Mouse (Mus musculus): ENCODE data around the gene Gps1.
"Not testable (repeated sequence)": the region's sequence is repeated elsewhere in the genome, so short reads cannot be mapped to it uniquely, and the experiment has no call there.

Gps1 gene

DNA sequence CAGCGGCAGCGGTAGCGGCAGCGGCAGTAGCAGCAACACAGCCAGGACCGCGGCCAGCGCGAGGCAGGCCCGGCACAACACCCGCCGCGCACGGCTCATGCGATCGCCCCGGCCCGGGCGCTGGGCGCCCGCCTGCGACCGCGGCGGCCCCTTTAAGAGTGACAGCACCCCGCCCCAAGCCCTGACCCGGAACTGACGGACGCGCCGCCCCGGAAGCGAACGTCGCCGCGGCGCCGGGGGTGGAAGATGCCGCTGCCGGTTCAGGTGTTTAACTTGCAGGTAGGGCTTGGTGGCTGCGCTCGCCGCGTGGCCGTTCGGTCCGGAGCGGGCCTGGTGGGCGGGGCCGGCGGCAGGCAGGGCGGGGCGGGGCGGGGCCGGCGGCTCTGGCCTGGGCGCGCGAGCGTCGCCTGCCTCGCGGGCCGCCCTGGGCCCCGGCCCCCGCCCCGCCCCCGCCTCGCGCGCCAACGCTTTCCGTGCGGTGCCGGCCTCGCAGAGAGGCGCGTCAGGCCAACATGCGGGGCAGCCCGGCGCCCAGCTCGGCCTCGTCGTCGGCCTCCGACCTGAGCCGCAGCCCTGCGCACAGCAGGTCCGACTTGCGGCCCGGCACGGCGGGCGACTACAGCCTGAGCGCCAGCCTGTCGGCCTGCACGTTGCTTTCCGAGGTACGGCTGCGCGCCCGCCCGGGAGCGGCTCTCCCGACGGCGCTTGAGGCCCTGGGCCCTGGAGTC, at the start of gene Gps1, which contains the start of gene Rfng:
Gps1 (plus strand) TSS at position 209 of the 728 bp plus-strand sequence.
Rfng (minus strand) TSS at position 144 of the 728 bp plus-strand sequence.
- peak; percentile 81 for DNase-seq

DNA sequence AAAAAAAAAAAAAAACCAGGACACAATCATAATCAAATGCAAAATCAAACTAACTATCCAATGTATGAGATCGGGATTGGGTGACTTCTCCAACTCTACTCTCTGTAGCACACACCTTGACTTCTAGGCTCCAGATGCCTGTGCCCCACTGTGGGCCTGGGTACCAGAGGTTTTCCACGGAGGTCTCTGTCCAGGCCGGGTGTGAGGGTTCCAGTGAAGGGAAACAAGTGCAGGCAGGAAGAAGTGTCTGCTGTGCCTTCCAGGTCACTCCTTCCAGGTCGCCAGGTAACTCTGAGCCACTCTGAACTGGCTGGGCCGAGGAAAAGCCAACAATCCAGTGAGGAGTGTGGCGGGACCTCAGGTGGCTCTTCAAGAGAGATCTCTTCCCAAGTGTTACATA, 47.6 kb upstream of the Gps1 start:
- DNase-seq: no peak

DNA sequence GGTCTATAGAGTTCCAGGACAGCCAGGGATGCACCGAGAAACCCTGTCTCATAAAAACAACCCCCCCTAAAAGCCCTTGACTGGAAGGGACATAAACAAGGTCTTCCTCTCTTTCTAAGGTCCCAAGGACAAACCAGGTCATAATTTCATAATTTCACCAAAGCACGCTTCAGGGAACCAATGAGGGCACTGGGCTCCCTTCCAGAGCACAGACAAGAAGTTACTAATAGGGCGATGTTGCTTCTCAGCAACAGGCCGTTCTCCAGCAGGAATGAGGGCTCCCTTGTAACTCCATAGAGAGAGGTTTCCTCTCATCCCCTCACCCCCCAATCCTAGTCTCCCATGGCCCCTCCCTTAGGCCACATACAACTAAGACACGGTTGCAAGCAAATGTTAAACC, 43.1 kb upstream of the Gps1 start:
- DNase-seq: no peak

DNA sequence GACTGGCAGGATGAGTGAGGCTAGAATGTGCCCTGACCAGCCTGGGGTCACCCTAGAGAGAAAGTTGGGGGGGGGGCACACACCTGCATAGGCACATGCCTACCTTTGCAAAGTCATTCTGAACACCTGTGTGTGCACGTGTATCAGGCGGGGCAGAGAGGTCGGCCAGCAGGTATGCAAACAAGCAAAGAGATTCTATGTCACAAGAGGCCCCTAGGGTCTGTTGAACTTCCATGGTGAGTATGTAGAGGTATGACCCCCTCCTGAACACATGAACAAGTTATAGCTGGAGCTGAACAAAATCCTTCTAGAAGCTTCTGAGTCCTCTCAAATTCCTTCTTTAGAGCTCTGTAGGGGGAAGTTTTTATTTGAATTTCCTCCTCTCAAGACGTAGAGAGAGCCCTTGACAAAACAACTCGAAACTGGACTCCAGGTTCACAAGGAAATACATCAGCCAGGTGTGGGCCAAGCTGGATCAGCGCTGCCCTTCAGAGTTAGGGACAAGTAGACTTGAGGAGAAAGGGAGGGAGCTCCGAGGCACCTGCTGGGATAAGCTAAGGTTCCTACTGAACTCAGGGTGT, 39.9 kb upstream of the Gps1 start:
- DNase-seq: no peak

DNA sequence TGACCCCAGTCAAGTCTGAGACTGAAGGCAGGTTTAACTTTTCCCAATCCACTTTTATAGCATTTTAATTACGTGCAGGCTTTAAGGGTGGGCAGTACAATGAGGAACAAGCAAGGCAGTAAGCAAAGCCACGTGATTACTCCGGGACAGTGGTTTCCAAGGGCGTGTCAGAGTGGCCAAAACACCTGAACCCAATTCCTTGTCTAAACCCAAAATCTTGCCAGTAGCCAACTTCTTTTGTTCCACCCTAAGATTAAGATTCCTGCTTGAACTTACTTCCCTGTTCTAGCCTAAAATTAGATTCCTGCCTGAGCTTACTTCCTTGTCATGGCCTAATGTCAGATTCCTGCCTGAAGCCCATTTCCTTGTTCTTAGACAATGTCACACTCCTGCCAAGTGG, 36.1 kb upstream of the Gps1 start:
- no peak for DNase-seq

DNA sequence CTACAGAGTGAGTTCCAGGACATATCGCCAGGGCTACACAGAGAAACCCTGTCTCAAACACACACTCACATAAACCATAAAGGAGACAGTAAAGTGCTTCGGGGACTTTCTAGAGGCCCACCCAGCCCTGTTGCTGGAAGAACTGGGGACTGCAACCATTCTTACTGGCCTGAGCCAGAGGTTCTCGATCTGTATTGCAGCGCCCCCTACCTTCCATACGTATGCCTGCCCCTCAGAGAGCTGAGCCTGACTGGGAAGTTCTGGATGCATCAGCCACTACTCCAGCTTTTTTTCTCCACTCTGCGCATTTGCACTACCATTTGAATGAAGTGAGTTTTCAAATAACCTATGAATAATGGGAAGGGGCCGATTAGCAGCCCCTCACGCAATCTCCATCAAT, 34.6 kb upstream of the Gps1 start:
- no peak for DNase-seq

DNA sequence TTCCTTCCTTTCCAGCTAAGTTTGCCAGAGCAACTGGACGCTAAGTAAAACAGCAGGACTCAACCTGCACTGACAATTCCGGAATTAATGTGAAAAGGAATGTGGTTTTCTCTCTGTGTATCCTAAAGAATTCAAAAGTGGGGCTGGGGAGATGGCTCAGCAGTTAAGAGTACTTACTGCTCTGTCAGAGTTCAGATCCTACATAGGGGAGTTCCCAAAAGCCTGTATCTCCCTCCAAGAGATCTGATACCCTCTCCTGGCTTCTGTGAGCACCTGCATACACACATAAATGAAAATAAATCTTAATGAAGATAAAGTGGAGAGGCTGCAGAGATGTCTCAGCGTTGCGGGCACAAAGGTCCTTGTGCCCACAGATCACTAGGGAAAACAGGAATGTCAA, 32.5 kb upstream of the Gps1 start:
- no peak for DNase-seq

DNA sequence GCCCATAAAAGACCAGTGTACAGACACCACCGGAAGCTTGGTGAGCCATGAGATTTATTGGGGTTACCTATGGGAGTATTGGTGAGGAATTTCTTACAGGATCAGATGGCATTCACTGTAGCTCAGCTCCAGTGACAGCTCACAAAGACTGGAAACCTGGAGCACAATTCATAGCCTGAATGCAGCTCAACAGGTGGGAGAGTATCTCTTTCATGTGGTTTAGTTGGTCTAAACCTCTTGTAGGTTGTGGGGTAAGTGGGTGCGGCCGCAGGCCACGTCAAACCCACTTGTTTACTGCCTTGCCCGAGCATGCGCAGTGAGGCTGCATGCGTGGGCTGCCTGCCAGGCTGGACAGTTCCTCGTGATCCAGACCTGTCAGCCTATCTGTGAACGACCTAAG, 23.8 kb upstream of the Gps1 start:
- DNase-seq: peak; percentile 46

DNA sequence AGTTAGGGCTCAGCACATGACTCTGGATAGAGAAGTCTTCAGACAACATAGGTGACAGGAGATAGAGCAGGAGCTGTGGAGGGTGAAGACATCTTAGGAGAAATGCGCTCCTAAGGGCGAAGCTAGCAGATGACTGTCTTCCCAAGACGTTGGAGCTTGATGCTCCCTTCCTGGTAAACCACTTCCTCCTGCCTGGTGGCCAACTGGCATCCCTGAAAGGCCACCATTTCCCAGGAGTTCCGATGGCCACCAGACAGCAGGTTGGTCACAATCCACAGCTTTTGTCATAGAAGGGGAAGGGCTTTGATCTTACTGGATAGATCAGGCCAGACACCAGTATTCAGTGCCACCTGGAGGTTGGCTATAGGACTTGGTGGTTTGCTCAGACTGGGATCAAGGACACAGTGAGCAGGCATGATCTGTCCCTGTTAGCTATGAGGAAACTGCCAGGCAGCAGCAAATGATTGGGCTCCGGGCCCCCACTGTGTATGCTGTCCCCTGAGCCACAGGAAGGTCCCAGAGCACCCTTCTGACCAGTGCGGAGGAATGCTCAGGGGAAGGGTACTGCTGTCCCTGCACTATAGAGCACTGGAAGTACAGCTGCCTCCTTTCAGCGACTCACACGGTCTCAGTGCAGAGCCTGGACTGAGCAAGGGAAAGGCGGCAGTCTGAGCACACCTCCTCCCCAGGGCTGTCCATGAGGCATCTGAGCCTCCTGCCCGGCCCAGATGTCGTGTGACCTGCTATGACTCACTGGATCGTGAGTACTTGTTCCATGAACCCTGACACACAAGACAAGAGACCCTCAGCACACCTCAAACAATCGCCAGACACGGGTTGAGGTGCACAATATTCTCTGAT, 22.0 kb upstream of the Gps1 start:
- DNase-seq: no peak

DNA sequence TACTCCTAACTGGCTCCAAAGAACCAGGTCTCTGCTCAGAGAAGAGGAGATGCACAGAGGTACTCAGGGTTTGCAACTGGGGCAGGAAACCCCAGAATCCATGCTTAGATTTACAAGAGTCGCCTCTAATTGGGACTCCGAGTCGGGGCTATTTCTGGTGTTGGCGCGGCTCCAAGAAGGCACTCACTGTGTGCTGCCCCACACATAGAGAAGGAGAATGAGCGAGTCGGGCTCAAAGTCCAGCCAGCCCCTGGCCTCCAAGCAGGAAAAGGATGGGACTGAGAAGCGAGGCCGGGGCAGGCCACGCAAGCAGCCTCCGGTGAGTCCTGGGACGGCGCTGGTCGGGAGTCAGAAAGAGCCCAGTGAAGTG, 21.4 kb upstream of the Gps1 start, which contains the start of gene Hmga1b:
Hmga1b (plus strand) TSS at position 123 of the 370 bp plus-strand sequence.
- DNase-seq: not testable (repeated sequence)

DNA sequence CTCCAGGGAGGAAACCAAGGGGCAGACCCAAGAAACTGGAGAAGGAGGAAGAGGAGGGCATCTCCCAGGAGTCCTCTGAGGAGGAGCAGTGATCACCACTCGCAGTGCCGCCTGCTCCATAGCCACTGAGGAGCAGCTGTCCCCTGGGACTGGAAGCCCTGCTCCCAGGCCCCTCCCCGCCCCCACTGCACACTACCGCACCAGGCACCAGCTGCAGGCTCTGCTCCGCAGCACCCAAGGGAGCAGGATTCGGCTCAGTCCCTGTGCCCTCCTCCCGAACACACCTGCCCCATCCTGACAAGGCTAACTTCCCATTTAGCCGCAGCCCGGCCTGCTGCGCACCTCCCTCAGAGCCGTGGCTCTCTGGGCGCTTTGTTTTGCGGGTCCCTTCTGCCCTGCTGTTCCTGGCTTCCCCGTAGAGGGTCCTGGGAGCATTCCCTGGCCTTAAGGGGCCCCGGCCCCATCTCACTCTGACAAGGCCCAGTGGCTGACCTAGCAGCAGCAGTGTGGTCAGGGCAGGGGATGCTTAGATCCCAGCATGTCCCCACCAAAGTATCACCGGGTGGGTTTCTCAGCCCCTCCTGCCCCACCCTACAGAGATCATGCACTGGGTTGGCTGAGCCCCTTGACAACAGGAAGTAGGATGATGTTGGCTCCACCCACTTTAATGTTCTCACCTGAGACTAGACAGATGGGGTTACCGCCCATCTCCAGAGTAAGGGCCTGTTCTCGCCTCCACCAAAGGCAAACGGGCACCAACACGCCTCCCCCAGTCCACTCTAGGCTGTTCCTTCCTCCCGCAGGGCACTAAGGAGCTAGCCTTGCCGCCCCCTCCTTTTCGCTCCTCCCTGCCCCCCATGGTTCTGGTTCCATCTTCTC, 20.7 kb upstream of the Gps1 start:
- not testable (repeated sequence) for DNase-seq

DNA sequence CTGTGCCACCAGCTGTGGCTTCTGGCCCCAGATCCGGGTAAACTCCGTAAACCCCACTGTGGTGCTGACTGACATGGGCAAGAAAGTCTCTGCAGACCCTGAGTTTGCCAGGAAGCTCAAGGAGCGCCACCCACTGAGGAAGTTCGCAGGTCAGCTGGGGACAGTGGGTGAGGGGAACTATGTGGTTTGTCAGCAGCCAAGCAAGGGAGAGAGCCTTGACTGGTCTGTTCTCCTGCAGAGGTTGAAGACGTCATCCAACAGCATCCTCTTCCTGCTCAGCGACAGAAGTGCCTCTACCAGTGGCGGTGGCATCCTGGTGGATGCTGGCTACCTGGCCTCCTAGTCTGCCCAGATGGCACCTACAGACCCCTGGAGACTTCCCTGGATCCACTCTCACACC, 17.0 kb upstream of the Gps1 start:
- not testable (repeated sequence) for DNase-seq

DNA sequence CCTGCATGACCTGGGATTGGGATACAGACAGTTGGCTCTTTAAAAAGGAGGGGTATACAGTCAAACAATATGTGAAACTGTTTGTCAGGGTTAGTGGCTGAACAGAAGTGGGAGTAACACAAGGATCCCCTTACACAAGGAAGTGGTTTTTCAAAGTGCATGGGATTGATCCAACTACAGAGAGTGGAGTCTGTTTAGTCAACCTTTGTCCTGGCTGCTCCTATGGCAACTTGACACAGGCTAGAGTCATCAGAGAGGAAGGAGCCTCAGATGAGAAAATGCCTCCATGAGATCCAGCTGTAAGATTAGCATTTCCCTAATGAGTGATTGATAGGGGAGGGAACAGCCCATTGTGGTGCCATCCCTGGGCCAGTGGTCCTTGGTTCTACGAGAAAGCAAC, 15.9 kb upstream of the Gps1 start:
- no peak for DNase-seq

DNA sequence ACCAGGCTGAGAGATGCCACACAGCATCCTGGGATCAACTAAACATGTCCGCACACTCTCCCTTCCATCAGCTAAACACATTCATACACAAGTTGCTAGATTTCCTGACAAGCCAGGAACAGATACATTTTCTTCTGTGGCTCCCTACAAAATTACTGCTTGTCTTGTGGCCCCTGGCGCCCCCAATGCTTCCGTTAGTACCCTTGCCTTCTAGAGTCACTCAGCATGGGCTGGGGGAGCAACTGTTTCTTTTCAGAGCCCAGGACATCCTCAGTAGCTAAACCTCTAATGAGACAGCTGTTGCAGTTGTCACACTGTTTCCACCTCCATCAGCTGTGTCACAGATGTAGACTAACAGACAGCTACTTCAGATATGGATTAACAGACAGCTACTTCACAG, 11.3 kb upstream of the Gps1 start:
- DNase-seq: no peak

DNA sequence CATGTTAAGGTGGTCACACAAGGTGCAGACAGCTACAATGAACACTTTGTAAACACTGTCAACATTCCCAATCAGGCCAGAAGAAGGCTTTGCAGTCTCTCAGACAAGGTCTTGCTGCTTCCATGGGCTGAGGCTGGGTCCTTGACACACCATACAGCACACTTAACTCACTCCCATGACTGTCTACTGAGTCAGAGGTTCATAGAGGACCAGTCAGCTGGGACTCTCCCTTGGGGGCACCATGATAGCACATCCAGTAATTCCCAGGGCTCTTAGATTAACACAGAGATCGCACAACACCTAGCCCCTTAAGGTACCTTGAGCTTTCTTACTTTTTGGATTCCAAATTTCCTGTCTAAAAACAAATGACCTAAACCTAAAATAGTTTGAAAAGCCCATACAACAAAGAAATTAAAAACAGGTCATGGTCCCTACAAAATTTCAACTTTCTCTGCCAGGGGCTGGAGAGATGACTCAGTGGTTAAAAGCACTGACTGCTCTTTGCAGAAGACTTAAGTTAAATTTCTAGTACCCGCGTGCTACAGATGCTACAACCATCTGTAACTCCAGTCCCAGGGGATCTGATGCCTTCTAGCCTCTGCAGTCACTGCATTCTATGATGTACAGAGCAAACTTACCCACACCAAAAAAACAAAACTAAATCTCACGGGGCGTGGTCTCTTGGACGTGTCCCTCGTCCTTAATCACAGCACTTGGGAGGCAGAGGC, 10.4 kb upstream of the Gps1 start:
- no peak for DNase-seq

DNA sequence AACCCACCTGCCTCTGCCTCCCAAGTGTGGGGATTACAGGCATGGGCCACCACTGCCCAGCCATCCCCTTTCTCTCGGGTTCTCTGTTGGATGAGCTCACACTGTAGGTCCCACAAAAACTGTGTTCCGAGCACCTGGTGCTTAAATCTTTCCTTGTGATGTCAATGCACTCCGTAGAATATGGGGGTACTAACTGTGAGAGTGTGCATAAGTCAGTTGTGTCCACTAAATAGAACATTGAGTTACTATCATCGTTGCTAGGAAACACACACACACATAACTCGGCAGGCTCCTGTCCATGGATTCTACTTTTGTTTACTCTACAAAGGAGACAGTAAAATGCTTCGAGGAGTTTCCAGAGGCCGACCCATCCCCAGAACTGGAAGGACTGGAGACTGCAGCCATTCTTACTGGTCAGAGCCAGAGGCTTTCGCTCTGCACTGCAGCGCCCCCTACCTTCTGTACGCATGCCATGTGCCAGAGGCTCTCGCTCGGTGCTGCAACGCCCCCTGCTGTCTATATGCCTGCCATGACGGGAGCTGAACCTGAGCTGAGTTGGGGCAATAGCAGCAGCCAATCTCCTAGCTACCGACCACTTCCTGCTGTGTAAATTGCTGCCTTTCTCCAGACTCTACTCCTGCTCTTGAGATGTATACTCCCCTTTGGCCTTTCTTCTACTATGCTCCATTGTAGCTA, 8.2 kb upstream of the Gps1 start:
- peak; percentile 84 for DNase-seq

DNA sequence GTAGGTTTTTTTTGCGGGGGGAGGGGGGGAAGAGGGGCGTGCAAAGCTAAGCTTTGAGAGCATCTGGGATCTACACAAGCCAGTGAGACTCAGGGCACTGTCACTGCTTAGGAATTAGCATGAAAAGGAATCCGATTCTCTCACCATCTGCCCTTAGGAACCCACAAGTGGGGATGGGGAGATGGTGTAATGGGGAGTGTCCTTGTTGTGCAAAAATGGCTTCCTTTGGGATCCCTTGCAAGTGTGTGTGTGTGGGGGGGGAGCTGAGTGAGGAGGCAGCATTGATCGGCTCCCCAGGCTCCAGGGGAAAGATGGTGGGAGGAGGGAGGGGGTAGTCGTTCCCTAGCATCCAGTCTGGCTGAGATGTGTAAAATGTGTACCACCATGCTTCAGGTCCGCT, 6.9 kb upstream of the Gps1 start:
- no peak for DNase-seq

DNA sequence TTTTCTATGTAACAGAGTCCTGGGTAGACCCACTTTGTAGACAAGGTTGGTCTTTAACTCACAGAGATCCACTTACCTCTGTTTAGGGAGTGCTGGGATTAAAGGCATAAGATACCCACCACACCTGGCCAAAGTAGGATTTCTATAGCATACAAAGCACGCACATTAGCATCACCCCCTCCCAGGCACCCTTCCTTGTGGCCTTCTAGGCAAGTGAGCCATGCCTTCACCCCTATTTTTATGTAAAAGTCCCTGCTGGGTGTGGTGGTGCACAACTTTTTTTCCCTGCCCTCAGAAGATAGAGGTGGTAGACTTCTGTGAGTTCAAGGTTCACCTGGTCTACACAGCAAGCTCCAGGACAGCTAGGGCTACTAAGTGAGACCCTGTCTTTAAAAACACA, 4.2 kb upstream of the Gps1 start:
- no peak for DNase-seq

DNA sequence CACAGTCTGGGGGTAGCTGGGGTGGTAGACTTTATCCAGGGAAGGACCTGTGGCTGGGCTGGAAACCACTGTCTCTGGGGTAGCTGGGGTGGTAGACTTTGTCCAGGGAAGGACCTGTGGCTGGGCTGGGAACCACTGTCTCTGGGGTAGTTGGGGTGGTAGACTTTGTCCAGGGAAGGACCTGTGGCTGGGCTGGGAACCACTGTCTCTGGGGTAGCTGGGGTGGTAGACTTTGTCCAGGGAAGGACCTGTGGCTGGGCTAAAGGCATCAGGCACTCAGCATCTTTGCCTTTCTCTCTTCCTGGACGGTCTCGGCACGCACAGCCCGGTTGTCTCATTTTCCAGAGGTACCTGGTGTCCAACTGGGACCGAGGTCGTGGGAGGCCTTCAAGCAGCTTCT, 2.7 kb upstream of the Gps1 start:
- DNase-seq: peak; percentile 46

DNA sequence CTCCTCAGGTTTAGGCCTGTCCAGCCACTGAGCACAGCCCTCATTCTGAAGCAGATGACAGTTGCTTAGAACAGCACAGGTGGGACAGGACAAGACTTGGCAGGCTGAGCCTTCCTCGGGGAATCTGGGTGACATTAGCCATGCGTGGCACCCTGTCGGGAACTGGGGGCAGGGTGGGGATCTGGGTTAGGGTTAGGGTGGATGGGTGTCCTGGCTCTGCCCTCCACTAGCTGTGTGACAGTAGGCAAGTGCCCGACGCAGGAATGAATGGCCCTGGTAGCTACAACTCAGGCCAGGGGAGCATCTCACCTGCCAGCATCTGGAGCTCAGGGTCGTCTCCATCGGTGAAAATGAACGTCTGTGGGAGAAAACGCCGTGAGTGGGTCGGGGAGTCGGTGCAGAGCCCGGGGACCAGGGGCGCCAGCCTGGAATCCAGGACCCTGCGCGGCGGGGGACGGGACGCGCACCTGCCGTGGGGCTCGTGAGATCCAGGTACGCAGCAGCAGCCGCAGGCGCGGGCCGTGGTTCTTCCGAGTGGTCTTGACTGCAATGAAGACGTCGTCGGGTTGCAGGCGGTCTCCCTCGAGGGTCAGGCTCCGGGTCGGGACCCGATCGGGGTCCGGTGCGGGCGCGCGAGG, 527 bp upstream of the Gps1 start:
- DNase-seq: peak; percentile 18

DNA sequence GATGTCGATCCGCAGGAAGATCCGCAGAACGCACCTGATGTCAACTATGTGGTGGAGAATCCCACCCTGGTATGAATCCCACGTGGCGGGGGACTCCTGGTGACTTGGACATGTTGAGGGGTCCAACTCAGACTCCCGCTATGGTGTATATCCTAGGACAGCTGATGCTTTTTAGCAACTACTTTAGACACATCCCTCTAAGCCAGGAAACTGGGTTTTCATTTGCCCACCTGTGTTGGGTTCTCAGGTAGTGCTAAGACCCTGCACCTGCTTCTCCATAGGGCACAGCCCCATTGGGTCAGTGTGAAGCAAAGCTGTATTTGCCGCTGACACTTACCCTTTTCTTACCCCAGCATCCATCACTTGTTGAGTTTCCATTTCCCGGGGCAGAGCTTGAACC, 1.1 kb downstream of the Gps1 start:
- no peak for DNase-seq
